Mouse (Mus musculus) embryonic fibroblast, embryonic 13.5 days (primary cell): ENCODE measurements around the gene Gm4922.

Experiments used
- CTCF ChIP-seq: IDR thresholded peaks from 2 replicates; pipeline ENCODE4 v1.5.1; 2011; ENCODE audit warnings: mild to moderate bottlenecking, control low read depth, low read length, moderate library complexity, borderline replicate concordance; ENCODE audit not compliant: insufficient read depth
- POLR2A ChIP-seq: IDR thresholded peaks from 2 replicates; pipeline ENCODE4 v1.6.1; 2011; ENCODE audit warnings: low read depth, mild to moderate bottlenecking, control low read depth, low read length, moderate library complexity

GRCm38 (mm10) chr10:18825143-18825542, 38.5 kb upstream of the Gm4922 start:
- TF ChIP-seq CTCF (no peak), POLR2A (no peak)
